Mouse (Mus musculus) effector memory CD4-positive, alpha-beta T cell, adult 7 months (primary cell): Measurements from ENCODE around the gene Vmn1r220. TPM values are rescaled to one million over a fixed set of nuclear protein-coding genes. Genes with fewer than 3 reads are reported as not detected.

Experiments
- polyA plus RNA-seq: library from polyadenylated mRNA; unstranded; fragments of 100-300 nt; shearing (Covaris generic); gene quantifications from one replicate; pipeline ENCODE4 v1.2.1, GENCODE M21; 2017

Vmn1r220 gene
- polyA plus RNA-seq = not detected

DNA sequence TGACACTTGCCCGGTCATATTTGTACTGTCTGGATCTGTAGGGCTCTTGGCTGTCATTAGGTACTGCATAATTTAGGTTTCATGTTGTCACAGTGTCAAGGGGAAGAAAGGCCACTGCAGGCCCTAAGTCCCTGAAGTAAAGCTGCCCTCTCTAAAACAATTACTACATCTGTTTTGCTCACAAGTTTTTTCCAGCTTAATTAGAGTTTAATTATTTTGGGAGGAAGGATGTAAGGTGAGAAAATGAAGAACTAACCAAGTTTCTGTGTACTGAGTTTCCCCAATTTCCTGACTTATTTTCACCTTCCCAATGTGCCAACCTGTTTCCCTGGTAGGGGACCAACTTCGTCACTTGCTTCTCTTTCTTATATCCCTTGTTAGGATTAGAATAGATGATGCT is at the start of gene Vmn1r220:
Vmn1r220 (minus strand) TSS at position 101 of the 400 bp plus-strand sequence.

DNA sequence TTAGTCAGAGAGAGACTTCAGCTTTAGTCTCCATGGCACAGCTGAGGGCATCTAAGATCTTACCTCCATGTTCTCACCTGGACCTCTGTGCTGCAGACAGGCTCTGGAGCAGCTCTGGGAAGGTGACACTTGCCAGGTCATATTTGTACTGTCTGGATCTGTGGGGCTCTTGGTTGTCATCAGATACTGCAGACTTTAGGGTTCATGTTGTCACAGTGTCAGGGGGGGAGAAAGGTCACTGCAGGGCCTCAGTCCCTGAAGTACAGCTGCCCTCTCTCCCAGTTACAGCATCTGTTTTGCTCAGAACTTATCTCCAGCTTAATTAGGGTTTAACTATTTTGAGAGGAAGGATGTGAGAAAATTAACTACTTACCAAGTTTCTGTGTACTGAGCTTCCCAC is 48.1 kb upstream of the Vmn1r220 start, which contains the start of gene Vmn1r222:
Vmn1r222 (minus strand) TSS at position 101 of the 400 bp plus-strand sequence.

DNA sequence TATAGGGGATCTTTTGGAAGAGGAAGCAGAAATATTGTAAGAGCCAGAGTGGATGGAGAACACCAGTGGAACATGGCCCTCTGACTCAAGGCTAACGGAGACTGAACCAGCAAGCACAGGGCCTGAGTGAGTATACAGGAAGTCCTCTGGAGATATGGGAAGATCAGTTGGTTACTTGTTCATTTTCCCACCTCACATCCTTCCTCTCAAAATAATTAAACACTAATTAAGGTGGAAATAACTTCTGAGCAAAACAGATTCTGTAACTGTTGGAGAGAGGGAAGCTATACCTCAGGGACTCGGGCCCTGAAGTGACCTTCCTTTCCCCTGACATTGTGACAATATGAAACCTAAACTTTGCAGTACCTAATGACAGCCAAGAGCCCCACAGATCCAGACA is 26.1 kb upstream of the Vmn1r220 start, which contains the start of gene Vmn1r221:
Vmn1r221 (plus strand) TSS at position 301 of the 400 bp plus-strand sequence.

GRCm38 (mm10) chr13:23159012-23159411 is 28.8 kb downstream of the Vmn1r220 start, which contains the start of gene Vmn1r219:
Vmn1r219 (plus strand) TSS chr13:23159312.

GRCm38 (mm10) chr13:23133099-23133498 is 54.7 kb downstream of the Vmn1r220 start, which contains the start of gene Vmn1r218:
Vmn1r218 (plus strand) TSS chr13:23133155.

Other genes starting within 250 kb of the Vmn1r220 start
- gene Vmn1r213, start 180.3 kb downstream of the Vmn1r220 start, polyA plus RNA-seq = not detected
- gene Vmn1r214, start 157.6 kb downstream of the Vmn1r220 start, polyA plus RNA-seq = 0.29 TPM
- not detected for gene Vmn1r215, start 120.0 kb downstream of the Vmn1r220 start, polyA plus RNA-seq
- gene Vmn1r217, start 69.7 kb downstream of the Vmn1r220 start, polyA plus RNA-seq = 0.07 TPM
- 0.10 TPM for gene Vmn1r218, start 54.8 kb downstream of the Vmn1r220 start, polyA plus RNA-seq
- not detected for gene Vmn1r219, start 28.7 kb downstream of the Vmn1r220 start, polyA plus RNA-seq
- 0.09 TPM for gene Vmn1r221, start 26.2 kb upstream of the Vmn1r220 start, polyA plus RNA-seq
- gene Vmn1r222, start 48.0 kb upstream of the Vmn1r220 start, polyA plus RNA-seq = not detected
- 0.10 TPM for gene Vmn1r223, start 59.2 kb upstream of the Vmn1r220 start, polyA plus RNA-seq
- 9.8 TPM for gene Zfp322a, start 181.2 kb upstream of the Vmn1r220 start, polyA plus RNA-seq
- 14.3 TPM for gene Abt1, start 235.9 kb upstream of the Vmn1r220 start, polyA plus RNA-seq